Mouse (Mus musculus): ENCODE data around the gene Exoc4.

GRCm38 (mm10) chr6:33739304-33739703 is 490.4 kb downstream of the Exoc4 start:
- TF ChIP-seq CTCF (IDR thresholded peaks at IDR 0.05; ENCODE audit: extremely low read depth, insufficient read length, insufficient replicate concordance, low read depth, low read length) (no peak), POLR2A (IDR thresholded peaks at IDR 0.05; ENCODE audit: low read depth, low read length) (no peak)

Data from small intestine, adult 2 months (tissue).